Mouse (Mus musculus) liver, embryonic 11.5 days (tissue): ENCODE results near the gene Atp6v0b. TPM values are rescaled to one million over a fixed set of nuclear protein-coding genes. Genes with fewer than 3 reads are reported as not detected.

Source experiments
- ATAC-seq: fragments of 200-750 bp; cut with Nextera tagmentation; replicated peaks from 2 replicates; pipeline ENCODE4 v1.8.0; 2017; ENCODE audit warnings: moderate number of reproducible peaks, mild to moderate bottlenecking, moderate TSS enrichment, moderate library complexity; ENCODE audit not compliant: low FRiP score
- DNase-seq: peaks from one replicate; pipeline ENCODE4 v3.0.0-alpha.2; 2017; ENCODE audit warnings: low spot score
- H3K27ac ChIP-seq: fragments of 300-500 bp; sonication (generic); 2 replicates; pipeline ENCODE4 v1.5.1; 2014; ENCODE audit warnings: mild to moderate bottlenecking, low read depth, low read length, control low read depth
- H3K27me3 ChIP-seq: fragments of 300-500 bp; sonication (generic); replicated peaks from 2 replicates; pipeline ENCODE4 v1.6.1; 2014; ENCODE audit warnings: low read length, mixed read lengths; ENCODE audit not compliant: control insufficient read depth, insufficient read depth
- H3K36me3 ChIP-seq: fragments of 300-500 bp; sonication (generic); 2 replicates; pipeline ENCODE4 v1.6.1; 2014; ENCODE audit warnings: mild to moderate bottlenecking, low read length, moderate library complexity, mixed read lengths; ENCODE audit not compliant: control insufficient read depth, insufficient read depth
- H3K4me1 ChIP-seq: fragments of 300-500 bp; sonication (generic); replicated peaks from 2 replicates; pipeline ENCODE4 v1.6.1; 2014; ENCODE audit warnings: low read length, mixed read lengths; ENCODE audit not compliant: control insufficient read depth, insufficient read depth
- H3K4me2 ChIP-seq: fragments of 300-500 bp; sonication (generic); 2 replicates; pipeline ENCODE4 v1.6.1; 2014; ENCODE audit warnings: mild to moderate bottlenecking, control low read depth, moderate library complexity
- H3K4me3 ChIP-seq: fragments of 300-500 bp; sonication (generic); 2 replicates; pipeline ENCODE4 v1.5.1; 2014; ENCODE audit warnings: low read depth, low read length, control low read depth
- H3K9ac ChIP-seq: fragments of 300-500 bp; sonication (generic); 2 replicates; pipeline ENCODE4 v1.6.1; 2014; ENCODE audit warnings: low read depth, low read length, control low read depth
- H3K9me3 ChIP-seq: fragments of 300-500 bp; sonication (generic); 2 replicates; pipeline ENCODE4 v1.6.1; 2016; ENCODE audit warnings: low read length, inconsistent platforms, mixed read lengths; ENCODE audit not compliant: control insufficient read depth
- WGBS: fragments of 180-500 bp; shearing (Covaris S2); extraction: QIAGEN DNeasy Blood & Tissue Kit; methylation state at CpG from one replicate; pipeline ENCODE4 v1.1.7; 2014; 5-methylcytosine and 5-hydroxymethylcytosine counted together
- polyA plus RNA-seq: library from polyadenylated mRNA; unstranded; fragments of >200 nt; fragmentation: Nextera tagmentation; extraction: Ambion mirVana; gene quantifications from 2 replicates; pipeline ENCODE4 v1.2.1, GENCODE M21; 2014

Gene Atp6v0b
- polyA plus RNA-seq, result 212 and 229 TPM in 2 replicates

- Histone ChIP-seq H3K4me1 (peaks cover 26% of the 10 kb centered on the region), H3K36me3 (peaks cover 24% of the 10 kb centered on the region), H3K9ac (peak within 1 kb of the TSS; percentile 94), H3K9me3 (no peaks in the 10 kb centered on the region), H3K4me3 (peak within 1 kb of the TSS; percentile 97), H3K27ac (peak within 1 kb of the TSS; percentile 77), H3K27me3 (no peaks in the 10 kb centered on the region), H3K4me2 (peak within 1 kb of the TSS; percentile 87)
- DNase-seq, result peak; percentile 91
- under 1% methylated on average over 37 of the region's 37 CpGs for WGBS
- peak; percentile 87 for ATAC-seq
Observed at GRCm38 (mm10) chr4:117887133-117887532, at the start of gene Atp6v0b. Atp6v0b (minus strand) TSS chr4:117887333.

GRCm38 (mm10) chr4:117934081-117934480, 46.9 kb upstream of the Atp6v0b start:
- Histone ChIP-seq H3K27ac (no peak overlapping the region), H3K27me3 (peaks cover 16% of the 10 kb centered on the region), H3K4me3 (no peak overlapping the region), H3K4me2 (no peak overlapping the region), H3K36me3 (no peaks in the 10 kb centered on the region), H3K9ac (no peak overlapping the region), H3K4me1 (peaks cover 7% of the 10 kb centered on the region), H3K9me3 (peaks cover 3% of the 10 kb centered on the region; the same call in 1 of the 2 replicates)
- no peak for DNase-seq
- 86% methylated on average over 4 of the region's 4 CpGs for WGBS
- no peak for ATAC-seq

GRCm38 (mm10) chr4:117933248-117933647, 46.1 kb upstream of the Atp6v0b start:
- no peak for ATAC-seq
- Histone ChIP-seq H3K9me3 (peaks cover 3% of the 10 kb centered on the region; the same call in 1 of the 2 replicates), H3K4me3 (no peak overlapping the region)

GRCm38 (mm10) chr4:117929391-117929881, 42.3 kb upstream of the Atp6v0b start, which contains the start of gene Artn:
Artn (minus strand) TSS chr4:117929763.
- H3K9ac ChIP-seq, result peak within 1 kb of the TSS; percentile 35
- peak within 1 kb of the TSS; percentile 40 for H3K4me3 ChIP-seq
- no peaks in the 10 kb centered on the region for H3K36me3 ChIP-seq
- ATAC-seq (peak; percentile 8; the same call in 1 of the 2 replicates), DNase-seq (peak; percentile 65)
- H3K27me3 ChIP-seq, result peaks cover 56% of the 10 kb centered on the region
- peak within 1 kb of the TSS; percentile 57 for H3K27ac ChIP-seq
- H3K9me3 ChIP-seq, result peaks cover 3% of the 10 kb centered on the region; the same call in 1 of the 2 replicates
- peak within 1 kb of the TSS; percentile 95 for H3K4me2 ChIP-seq
- 3% methylated on average over 33 of the region's 33 CpGs for WGBS
- H3K4me1 ChIP-seq, result peaks cover 30% of the 10 kb centered on the region

More at GRCm38 (mm10) chr4:117933248-117933647, 46.1 kb upstream of the Atp6v0b start:
- Histone ChIP-seq H3K9ac (no peak overlapping the region), H3K36me3 (no peaks in the 10 kb centered on the region), H3K4me2 (no peak overlapping the region), H3K4me1 (peaks cover 16% of the 10 kb centered on the region), H3K27me3 (peaks cover 21% of the 10 kb centered on the region), H3K27ac (no peak overlapping the region)
- DNase-seq, result no peak
- WGBS, result 89% methylated on average over 5 of the region's 5 CpGs

GRCm38 (mm10) chr4:117928699-117929241, 41.6 kb upstream of the Atp6v0b start:
- peak; percentile 66 for DNase-seq
- Histone ChIP-seq H3K4me2 (peak overlapping the region; percentile 95), H3K9ac (peak overlapping the region; percentile 35), H3K9me3 (peaks cover 3% of the 10 kb centered on the region; the same call in 1 of the 2 replicates), H3K36me3 (no peaks in the 10 kb centered on the region), H3K4me3 (peak overlapping the region; percentile 40), H3K27ac (peak overlapping the region; percentile 57), H3K27me3 (peaks cover 56% of the 10 kb centered on the region), H3K4me1 (peaks cover 30% of the 10 kb centered on the region)
- WGBS, result 1% methylated on average over 13 of the region's 13 CpGs
- ATAC-seq, result peak; percentile 88

- H3K4me3 ChIP-seq, result no peak overlapping the region
- WGBS, result 11% methylated on average over 6 of the region's 6 CpGs
- no peaks in the 10 kb centered on the region for H3K36me3 ChIP-seq
Observed at GRCm38 (mm10) chr4:117928234-117928633, 41.1 kb upstream of the Atp6v0b start.

GRCm38 (mm10) chr4:117926545-117927482, 39.7 kb upstream of the Atp6v0b start:
- Histone ChIP-seq H3K27me3 (peaks cover 56% of the 10 kb centered on the region), H3K36me3 (no peaks in the 10 kb centered on the region), H3K9me3 (peaks cover 3% of the 10 kb centered on the region; the same call in 1 of the 2 replicates), H3K27ac (no peak overlapping the region), H3K4me2 (peak overlapping the region; percentile 95), H3K4me1 (peaks cover 30% of the 10 kb centered on the region), H3K4me3 (peak overlapping the region; percentile 58), H3K9ac (peak overlapping the region; percentile 59)
- ATAC-seq (0 out of 2 replicates have a peak, but pooled peaks have one; percentile 13), DNase-seq (peak; percentile 59)
- 3% methylated on average over 71 of the region's 71 CpGs for WGBS

More at GRCm38 (mm10) chr4:117928234-117928633, 41.1 kb upstream of the Atp6v0b start:
- Histone ChIP-seq H3K4me1 (peaks cover 30% of the 10 kb centered on the region), H3K9me3 (peaks cover 3% of the 10 kb centered on the region; the same call in 1 of the 2 replicates), H3K27me3 (peaks cover 56% of the 10 kb centered on the region), H3K27ac (peak overlapping the region; percentile 57; the same call in 1 of the 2 replicates), H3K4me2 (peak overlapping the region; percentile 95), H3K9ac (no peak overlapping the region)
- peak; percentile 53 for DNase-seq
- peak; percentile 61 for ATAC-seq

- WGBS, result 49% methylated on average over 5 of the region's 6 CpGs
Observed at GRCm38 (mm10) chr4:117924916-117925315, 37.8 kb upstream of the Atp6v0b start.

More at GRCm38 (mm10) chr4:117924916-117925315, 37.8 kb upstream of the Atp6v0b start:
- ATAC-seq (no peak), DNase-seq (no peak)
- Histone ChIP-seq H3K36me3 (no peaks in the 10 kb centered on the region), H3K4me2 (no peak overlapping the region), H3K4me1 (peaks cover 30% of the 10 kb centered on the region), H3K27ac (no peak overlapping the region), H3K27me3 (peaks cover 51% of the 10 kb centered on the region), H3K9ac (no peak overlapping the region), H3K9me3 (no peaks in the 10 kb centered on the region), H3K4me3 (no peak overlapping the region)
